Mouse (Mus musculus) retina, embryonic 14.5 days (tissue): ENCODE measurements around the gene Phf2.

Experiments used
- DNase-seq: peaks from one replicate; pipeline ENCODE4 v3.0.0-alpha.2; 2015; ENCODE audit warnings: low spot score

Phf2 gene

GRCm38 (mm10) chr13:48807481-48808031 lies 63.4 kb downstream of the Phf2 start:
- peak; percentile 75 for DNase-seq

DNA sequence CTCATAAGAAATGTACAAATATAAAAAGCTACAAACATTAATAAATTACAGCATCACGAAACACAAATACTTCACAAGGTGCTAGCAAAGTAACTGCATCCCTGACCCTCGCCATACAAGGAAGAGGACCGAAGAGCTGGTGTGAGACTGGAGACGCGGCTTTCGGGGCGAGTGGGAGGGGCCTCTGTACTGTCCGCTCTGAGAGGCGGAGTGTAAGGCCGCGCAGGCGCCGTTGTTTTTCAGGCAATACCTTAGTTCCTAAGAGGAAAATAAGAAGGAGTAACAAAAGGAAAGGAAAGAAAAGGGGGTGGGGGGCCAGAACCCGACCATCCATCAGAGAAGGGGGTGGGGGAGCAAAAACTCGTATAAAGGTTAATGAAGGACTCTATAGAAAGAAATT lies 68.7 kb downstream of the Phf2 start:
- no peak for DNase-seq

DNA sequence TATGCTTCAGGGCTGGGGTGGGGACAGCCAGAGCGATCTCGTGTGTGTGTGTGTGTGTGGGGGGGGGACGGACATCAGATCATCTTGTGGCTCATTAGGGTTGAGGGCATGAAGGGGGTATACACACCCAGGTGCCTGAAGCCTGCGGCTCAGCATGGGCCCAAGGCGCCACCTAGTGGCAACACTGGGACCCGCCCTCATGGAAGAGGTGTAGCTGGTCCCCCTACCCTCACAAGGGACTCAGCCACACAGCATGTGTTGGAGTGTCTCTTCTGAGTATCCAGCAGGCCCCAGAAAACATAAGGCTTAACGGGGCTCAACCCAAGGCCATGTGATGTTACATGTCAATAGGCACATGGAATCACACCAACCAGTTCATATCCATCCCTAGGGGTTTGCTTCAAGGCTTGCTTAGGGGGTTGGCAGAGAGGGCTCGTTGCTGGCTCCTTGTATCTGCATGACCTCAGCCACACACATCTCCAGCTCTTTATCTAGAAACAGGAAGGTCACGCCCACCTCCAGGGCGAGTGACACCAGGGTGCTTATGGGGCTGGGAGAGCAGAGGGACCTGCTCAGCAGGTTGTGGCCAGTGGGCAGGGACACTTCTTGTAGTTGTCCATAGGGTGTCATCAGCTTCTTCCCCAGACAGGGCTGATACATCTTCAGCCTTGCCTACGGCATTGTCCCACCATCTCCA lies 69.9 kb downstream of the Phf2 start:
- peak; percentile 84 for DNase-seq

DNA sequence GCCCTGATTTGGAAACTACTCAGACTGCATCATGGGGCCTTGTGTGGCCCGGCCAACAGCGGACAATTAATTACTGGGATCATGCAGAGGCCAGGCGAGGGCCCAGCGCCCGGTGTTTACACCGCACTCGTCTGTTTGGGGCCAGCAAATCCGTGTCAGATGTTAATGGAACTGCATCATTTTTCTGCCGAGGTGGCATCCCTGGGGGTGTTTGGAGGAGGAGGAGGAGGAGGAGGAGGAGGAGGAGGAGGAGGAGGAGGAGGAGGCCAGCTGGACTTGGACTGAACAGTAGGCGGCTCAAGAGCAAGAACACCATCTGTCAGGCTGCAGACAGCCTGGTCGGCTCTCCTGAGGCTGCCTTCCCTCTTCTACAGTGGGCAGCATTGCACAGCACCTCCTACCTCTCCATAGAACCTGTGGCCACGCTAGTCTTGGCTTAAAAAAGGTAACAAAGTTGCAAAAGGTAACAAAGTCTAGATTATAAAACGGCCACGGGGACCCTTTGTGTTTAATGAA lies 72.6 kb downstream of the Phf2 start:
- DNase-seq = peak; percentile 37

DNA sequence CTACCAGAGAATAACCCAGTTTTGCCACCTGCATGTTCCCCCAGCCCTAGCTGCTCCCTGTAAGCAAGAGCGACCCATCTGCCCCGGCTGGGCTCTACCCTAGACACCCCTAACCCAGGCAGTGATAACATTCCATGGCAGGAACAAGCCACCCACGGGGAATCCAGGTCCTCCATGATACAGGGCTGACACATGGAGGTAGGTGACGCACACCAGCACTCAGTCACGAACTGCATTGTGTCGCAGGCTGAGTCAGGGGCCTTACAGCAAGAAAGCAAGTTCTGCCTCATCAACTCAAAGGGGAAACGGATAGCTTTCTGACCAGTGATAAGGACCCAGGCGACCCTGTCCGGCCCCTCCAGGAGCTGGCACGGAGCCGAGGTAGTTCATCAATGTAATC lies 74.0 kb downstream of the Phf2 start:
- no peak for DNase-seq

DNA sequence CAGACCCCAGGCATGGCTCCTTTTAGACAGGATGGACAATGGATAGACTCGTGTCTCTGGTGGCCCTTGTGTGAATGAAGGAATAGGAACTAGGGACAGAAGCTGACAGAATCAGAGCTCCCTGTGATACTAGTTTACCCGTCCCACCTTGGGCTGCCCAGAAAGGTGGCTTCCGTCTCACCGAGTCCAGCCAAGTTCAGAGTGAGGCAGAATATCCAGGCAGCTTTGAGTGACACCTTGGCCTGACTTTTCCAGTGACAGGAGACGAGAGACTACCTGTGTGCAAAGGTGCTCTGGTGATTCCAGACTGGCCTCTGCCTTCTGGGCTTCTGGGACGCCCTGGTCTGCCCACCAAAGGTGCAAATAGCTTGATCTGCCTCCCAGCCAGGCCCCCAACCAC lies 75.2 kb downstream of the Phf2 start:
- no peak for DNase-seq

- no peak for DNase-seq
These were observed 86.2 kb downstream of the Phf2 start for GRCm38 (mm10) chr13:48784594-48785298.

DNA sequence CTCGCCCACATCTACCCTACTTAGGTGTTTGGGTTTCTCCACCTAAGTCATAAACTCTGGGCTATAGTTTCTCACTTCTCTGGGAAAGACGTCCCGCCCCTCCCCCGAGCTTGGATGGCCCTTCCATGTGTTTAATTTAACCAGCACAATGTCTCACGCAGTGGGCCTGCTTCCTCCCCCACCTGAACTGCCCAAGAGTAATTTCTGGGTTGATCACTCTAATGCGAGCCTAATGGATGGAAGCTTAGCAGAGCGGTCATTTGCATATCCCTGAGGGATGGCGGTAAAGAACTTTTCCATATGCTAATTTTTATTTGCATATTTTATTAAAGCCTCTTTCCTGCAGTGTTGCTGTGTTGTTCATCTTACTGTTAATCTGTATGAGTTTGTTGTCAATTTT lies 86.8 kb downstream of the Phf2 start:
- no peak for DNase-seq

DNA sequence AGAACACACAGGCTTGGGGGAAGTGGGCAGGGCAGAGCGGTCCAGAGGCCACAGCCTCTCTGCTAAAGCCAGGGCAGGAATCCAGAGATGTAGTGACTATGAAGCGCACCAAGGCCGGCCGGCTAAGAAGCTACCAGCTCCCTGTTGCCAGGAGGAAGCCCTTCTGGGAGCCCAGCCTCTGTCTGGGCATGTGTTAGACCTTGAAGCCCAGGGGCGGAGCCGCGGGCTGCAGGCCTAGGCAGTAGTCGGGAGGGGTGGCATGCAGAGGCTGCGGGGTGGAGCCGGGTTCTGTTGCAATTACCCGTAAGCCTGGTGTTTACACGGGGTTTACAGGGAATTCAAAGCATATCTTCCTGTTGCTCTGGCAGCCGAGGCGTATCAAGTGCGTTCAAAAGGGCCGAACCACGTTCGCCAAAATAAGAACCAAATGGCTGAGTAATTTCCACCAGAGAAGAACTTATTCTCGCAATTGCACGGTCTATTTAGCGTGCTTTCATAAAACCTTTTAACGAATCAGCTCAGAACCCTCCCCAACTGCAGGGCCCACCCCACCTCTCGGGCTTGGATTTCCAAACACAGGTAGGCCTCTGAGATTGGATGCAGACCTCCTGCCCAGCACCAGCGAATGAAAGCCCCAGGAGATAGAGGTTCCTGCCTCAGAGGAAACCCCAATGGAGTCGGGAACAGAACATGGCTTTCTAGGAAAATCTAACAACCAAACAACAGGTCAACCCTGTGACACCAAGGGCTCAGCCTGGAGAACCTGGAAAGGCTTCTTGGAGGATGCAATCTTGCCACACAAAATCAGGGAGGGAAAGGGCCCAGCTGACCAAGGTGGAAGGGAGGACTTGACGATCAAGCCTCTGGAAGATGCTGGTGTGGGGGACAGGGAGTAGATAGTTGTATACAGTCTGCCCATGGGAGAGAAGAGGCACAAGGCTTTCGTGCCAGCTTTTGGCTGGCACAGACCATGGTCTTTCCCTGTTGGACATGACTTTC lies 87.9 kb downstream of the Phf2 start:
- DNase-seq = peak; percentile 26

GRCm38 (mm10) chr13:48780345-48781010 lies 90.4 kb downstream of the Phf2 start:
- no peak for DNase-seq

DNA sequence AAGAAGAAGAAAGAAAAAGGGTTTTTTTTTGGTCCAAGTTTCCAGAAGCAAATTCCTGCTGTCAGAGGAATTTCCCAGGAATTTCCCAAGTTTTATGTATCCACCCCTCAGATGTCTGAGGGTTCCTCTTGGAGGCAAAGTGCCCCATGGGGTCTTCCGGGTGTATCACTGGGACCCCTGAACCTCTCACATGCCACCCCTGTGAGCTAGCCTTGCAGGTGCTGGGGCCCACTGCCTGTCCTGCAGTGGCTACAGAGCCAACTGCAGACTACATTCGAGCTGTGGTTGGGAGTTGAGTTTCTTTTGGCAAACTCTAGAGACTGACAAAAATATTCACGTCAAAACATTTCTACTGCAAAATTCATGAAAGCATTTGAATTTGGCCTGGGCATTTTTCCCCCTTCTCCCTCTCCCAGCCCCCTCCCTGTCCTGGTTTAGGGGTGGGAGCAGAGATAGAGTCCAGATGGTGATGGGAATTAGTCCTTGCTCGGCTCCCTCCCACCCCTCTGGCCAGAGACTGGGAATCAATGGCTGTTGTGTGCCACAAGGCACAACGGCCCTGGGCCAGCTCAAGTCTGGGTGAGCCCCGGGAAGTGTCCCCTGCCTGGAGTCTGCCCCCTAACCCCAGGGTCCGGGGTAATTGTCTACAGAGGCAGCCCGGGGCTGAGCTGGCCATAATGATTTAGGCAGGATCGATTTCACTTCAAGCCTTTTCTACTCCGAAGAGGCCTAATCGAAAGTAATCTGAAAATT lies 91.2 kb downstream of the Phf2 start:
- DNase-seq = no peak

DNA sequence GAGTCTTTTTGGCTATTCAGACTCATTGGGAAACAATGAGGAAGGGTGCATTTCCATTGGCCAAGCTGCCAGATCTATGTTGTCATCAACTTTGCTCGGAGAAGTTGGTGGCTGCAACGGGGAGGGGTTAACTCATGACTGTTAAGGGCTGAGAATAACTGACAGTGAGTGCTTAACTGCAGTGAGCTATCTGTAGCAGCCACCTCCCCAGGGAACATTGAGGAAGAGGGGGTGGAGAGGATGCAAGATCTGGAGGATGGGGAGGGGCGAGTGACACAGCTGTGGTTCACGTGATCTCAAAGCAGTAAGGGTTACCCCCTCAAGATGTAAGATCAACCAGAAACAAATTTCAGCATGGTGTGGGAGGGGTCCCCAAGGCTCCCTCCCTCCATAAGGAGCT lies 92.8 kb downstream of the Phf2 start:
- no peak for DNase-seq

GRCm38 (mm10) chr13:48774506-48774905 lies 96.4 kb downstream of the Phf2 start:
- no peak for DNase-seq

DNA sequence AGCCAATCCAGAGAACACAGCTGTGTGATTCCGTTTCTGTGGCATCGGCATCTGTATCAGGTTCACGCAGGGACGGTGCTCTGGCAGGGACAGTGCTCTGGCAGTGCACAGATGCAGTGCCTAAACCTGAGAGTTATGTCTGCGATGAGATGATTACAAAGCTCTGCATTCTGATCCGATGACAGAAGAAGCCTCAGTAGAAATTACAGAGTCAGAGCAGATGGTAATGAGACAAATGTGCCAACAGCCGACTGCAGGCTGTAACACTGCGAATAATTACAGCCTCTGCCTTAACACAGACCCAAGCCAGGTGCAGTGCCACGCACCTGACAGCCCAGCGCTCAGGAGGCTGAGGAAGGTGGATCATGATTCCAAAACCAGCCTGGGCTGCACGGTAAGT lies 102.8 kb downstream of the Phf2 start:
- DNase-seq = no peak

DNA sequence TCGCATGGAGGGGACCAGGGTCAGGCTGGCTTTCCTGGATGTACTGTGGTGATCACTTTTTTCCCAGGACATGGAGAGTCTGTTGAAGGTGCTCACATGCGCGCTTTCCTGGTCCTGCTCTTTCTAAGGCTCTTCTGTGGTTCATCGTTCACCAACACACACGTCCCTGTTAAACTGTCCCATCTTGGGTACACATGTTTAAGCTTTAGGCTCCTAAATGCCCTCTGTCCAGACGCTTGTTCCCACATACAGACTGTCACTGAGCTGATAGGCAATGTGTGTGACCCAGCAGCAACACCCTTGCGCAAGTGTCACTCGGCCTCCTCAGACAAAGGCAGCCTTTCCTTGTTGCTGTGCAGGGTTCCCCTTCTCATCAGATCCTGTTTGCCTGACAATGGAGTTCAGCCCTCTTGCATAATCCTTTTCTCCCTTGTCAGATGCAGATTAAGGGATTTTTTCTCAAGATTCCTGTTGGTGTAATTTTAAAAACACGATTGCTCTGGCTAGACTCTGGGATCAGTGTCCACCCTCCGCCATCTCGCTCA lies 107.1 kb downstream of the Phf2 start:
- no peak for DNase-seq

- DNase-seq = no peak
These were observed 110.0 kb downstream of the Phf2 start for GRCm38 (mm10) chr13:48760855-48761436.

GRCm38 (mm10) chr13:48756769-48757168 lies 114.2 kb downstream of the Phf2 start:
- DNase-seq = no peak
